Mouse (Mus musculus) limb, embryonic 12.5 days (tissue): ENCODE measurements around the gene Tmem206. TPM values are rescaled to one million over a fixed set of nuclear protein-coding genes. Genes with fewer than 3 reads are reported as not detected.

Experiments
- ATAC-seq: fragments of 200-750 bp; cut with Nextera tagmentation; 2 replicates; pipeline ENCODE4 v1.8.0; 2017; ENCODE audit warnings: low read depth, moderate TSS enrichment; ENCODE audit not compliant: insufficient number of reproducible peaks, insufficient read depth, low FRiP score, low TSS enrichment
- H3K27ac ChIP-seq: fragments of 300-500 bp; sonication (generic); 2 replicates; pipeline ENCODE4 v1.5.1; 2016; ENCODE audit warnings: mild to moderate bottlenecking, moderate library complexity
- H3K27me3 ChIP-seq: fragments of 300-500 bp; sonication (generic); 2 replicates; pipeline ENCODE4 v1.6.1; 2016; ENCODE audit warnings: mild to moderate bottlenecking, moderate library complexity
- H3K36me3 ChIP-seq: fragments of 300-500 bp; sonication (generic); 2 replicates; pipeline ENCODE4 v1.6.1; 2016; ENCODE audit warnings: mild to moderate bottlenecking, moderate library complexity
- H3K4me1 ChIP-seq: fragments of 300-500 bp; sonication (generic); replicated peaks from 2 replicates; pipeline ENCODE4 v1.6.1; 2016
- H3K4me2 ChIP-seq: fragments of 300-500 bp; sonication (generic); 2 replicates; pipeline ENCODE4 v1.6.1; 2016; ENCODE audit warnings: mild to moderate bottlenecking, moderate library complexity
- H3K4me3 ChIP-seq: fragments of 300-500 bp; sonication (generic); replicated peaks from 2 replicates; pipeline ENCODE4 v1.5.1; 2016; ENCODE audit warnings: mild to moderate bottlenecking
- H3K9ac ChIP-seq: fragments of 300-500 bp; sonication (generic); replicated peaks from 2 replicates; pipeline ENCODE4 v1.6.1; 2016; ENCODE audit warnings: mild to moderate bottlenecking, moderate library complexity
- H3K9me3 ChIP-seq: fragments of 300-500 bp; sonication (generic); 2 replicates; pipeline ENCODE4 v1.6.1; 2016; ENCODE audit warnings: mild to moderate bottlenecking, moderate library complexity
- WGBS: fragments of 180-500 bp; shearing (Covaris S2); methylation state at CpG from one replicate; pipeline ENCODE4 v1.1.7; 2016; 5-methylcytosine and 5-hydroxymethylcytosine counted together
- polyA plus RNA-seq: library from polyadenylated mRNA; unstranded; fragments of >200 nt; fragmentation: Nextera tagmentation; extraction: Ambion mirVana; gene quantifications from 2 replicates; pipeline ENCODE4 v1.2.1, GENCODE M21; 2016

The Tmem206 gene
- polyA plus RNA-seq, result 22.8 and 23.8 TPM in 2 replicates

DNA sequence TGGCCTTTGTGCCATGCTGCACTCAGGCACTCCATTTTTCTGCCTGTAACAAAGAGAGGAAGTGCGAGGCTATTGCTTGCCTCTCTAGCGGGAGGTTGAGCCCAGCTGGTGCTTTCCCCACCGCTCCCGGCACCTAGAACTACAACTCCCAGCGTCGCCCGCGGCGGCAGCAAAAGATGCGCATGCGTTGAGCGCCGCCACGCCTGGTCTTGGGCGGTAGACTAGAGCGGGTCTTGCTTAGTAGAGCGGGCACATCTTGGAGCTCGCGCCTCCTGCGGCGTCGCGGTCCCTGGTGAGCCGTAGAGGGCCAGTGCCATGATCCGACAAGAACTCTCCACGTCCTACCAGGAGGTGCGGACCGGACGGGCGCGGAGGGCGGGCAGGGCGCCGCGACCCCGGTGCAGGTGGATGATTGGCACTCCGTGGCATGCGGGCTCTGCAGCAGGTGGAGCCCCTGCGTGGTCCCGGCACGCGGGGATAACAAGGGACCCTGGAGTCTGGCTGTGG is at the start of gene Tmem206:
Tmem206 (plus strand) TSS at position 187 of the 507 bp plus-strand sequence.
- H3K27me3 ChIP-seq, result no peaks in the 10 kb centered on the region

DNA sequence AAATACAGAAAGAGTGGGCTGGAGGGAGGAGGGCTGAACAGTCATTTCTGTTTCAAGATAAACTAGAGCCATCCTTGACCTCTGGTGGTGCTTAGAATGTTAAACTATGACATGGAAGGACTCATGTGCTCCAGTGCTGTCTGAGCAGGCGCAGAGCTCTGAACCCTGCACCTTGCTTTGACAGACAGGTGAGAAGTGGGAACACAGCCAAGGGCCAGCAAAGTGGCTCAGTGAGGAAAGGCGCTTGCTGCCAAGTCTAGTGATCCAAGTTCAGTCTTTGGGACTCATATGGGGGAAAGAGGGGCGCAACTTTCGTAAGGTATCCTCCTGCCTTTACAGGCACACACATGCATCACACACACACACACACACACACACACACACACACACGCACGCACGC is 49.5 kb upstream of the Tmem206 start:
- Histone ChIP-seq H3K4me1 (no peaks in the 10 kb centered on the region), H3K4me2 (no peak overlapping the region), H3K27me3 (no peaks in the 10 kb centered on the region), H3K36me3 (no peaks in the 10 kb centered on the region), H3K9ac (no peak overlapping the region), H3K27ac (no peak overlapping the region), H3K4me3 (no peak overlapping the region), H3K9me3 (no peaks in the 10 kb centered on the region)
- WGBS, result 90% methylated on average over 5 of the region's 7 CpGs
- no peak for ATAC-seq

More for the DNA sequence above, at the start of gene Tmem206:
- H3K4me3 ChIP-seq, result peak within 1 kb of the TSS; percentile 87
- peaks cover 20% of the 10 kb centered on the region; the same call in 1 of the 2 replicates for H3K4me1 ChIP-seq
- no peaks in the 10 kb centered on the region for H3K9me3 ChIP-seq
- ATAC-seq, result peak; percentile 92
- peaks cover 12% of the 10 kb centered on the region; the same call in 1 of the 2 replicates for H3K36me3 ChIP-seq
- peak within 1 kb of the TSS; percentile 42; the same call in 1 of the 2 replicates for H3K27ac ChIP-seq
- H3K9ac ChIP-seq, result peak within 1 kb of the TSS; percentile 82
- under 1% methylated on average over 42 of the region's 42 CpGs for WGBS
- H3K4me2 ChIP-seq, result peak within 1 kb of the TSS; percentile 88

DNA sequence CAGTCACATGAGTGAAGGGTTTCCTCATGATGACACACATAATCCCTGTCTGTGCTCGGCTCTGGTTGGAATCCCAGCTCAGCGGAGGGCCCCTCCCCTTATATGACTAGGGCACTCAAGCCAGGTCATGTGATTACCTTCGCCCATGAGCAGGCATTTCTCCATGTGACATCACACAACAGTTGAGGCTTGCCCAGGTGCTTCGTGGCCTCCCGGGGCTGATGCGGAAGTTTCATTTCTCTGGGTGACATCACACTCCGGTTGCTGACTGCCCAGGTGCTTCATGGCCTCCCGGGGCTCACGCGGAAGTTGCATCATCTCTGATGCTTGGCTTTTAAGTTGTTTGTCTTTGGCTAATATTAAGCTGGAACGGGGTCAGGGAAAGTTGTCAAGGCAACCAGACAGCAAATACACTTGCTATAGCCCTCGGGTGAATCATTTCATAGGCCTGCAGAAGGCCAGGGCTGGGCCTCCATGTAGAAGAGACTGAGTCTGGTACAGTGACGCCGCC is 48.1 kb upstream of the Tmem206 start:
- WGBS, result 85% methylated on average over 14 of the region's 14 CpGs
- Histone ChIP-seq H3K27ac (no peak overlapping the region), H3K9me3 (no peaks in the 10 kb centered on the region), H3K27me3 (no peaks in the 10 kb centered on the region), H3K36me3 (no peaks in the 10 kb centered on the region), H3K4me1 (no peaks in the 10 kb centered on the region), H3K4me3 (no peak overlapping the region), H3K4me2 (no peak overlapping the region), H3K9ac (no peak overlapping the region)
- no peak for ATAC-seq

GRCm38 (mm10) chr1:191278324-191278723 is 47.4 kb upstream of the Tmem206 start:
- Histone ChIP-seq H3K36me3 (no peaks in the 10 kb centered on the region), H3K27me3 (no peaks in the 10 kb centered on the region), H3K27ac (no peak overlapping the region), H3K4me1 (no peaks in the 10 kb centered on the region), H3K4me2 (no peak overlapping the region), H3K9me3 (no peaks in the 10 kb centered on the region), H3K9ac (no peak overlapping the region), H3K4me3 (no peak overlapping the region)
- WGBS, result 86% methylated on average over 4 of the region's 4 CpGs
- no peak for ATAC-seq

DNA sequence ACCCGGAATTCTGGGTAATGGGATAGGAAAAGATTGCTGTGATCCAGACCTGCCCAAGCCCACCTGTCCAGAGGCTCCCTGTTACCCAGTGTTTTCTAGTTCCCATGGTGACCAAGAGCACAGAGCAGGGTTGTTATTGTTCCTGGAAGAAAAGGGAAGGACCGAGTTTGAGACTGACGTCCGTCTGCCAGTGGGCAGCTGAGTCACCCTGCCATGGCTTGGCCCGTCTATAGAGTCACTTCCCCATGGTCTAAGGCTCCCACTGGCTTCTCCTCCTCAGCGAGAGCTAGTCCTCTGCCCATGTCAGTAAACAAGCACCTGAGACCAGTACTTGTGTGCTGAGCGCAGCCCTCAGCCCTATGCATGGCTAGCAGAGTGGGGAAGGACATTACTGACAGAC is 44.5 kb upstream of the Tmem206 start:
- no peak overlapping the region for H3K4me2 ChIP-seq
- H3K9me3 ChIP-seq, result 0 out of 2 replicates have a peak, but pooled peaks cover 2% of the 10 kb centered on the region
- no peaks in the 10 kb centered on the region for H3K4me1 ChIP-seq
- 73% methylated on average over 7 of the region's 7 CpGs for WGBS
- ATAC-seq, result no peak
- no peak overlapping the region for H3K9ac ChIP-seq
- H3K27ac ChIP-seq, result no peak overlapping the region
- H3K4me3 ChIP-seq, result no peak overlapping the region
- H3K36me3 ChIP-seq, result no peaks in the 10 kb centered on the region
- H3K27me3 ChIP-seq, result no peaks in the 10 kb centered on the region

DNA sequence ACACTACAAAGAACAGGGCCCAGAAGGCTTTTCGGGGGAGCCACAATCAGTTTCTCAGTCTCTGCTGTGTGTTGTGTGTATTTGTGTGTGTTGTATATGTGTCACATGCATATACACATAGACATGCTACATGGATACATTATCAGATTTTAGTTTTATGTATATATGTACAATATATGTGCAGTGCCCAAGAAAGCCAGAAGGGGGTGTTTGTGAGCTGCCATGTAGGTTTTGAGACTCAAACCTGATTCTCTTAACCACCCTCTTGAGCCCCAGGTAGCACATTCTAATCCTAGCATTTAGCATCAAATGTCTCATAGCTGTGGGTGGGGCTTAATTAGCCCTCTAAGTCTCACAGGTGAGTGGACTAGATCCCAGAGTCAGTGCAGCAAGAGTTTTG is 43.4 kb upstream of the Tmem206 start:
- no peak for ATAC-seq
- Histone ChIP-seq H3K4me3 (no peak overlapping the region), H3K9ac (no peak overlapping the region), H3K27me3 (no peaks in the 10 kb centered on the region), H3K4me2 (no peak overlapping the region), H3K36me3 (no peaks in the 10 kb centered on the region), H3K4me1 (no peaks in the 10 kb centered on the region), H3K27ac (no peak overlapping the region), H3K9me3 (0 out of 2 replicates have a peak, but pooled peaks cover 2% of the 10 kb centered on the region)
- WGBS, result 90% methylated on average over 1 of the region's 1 CpGs

- 0 out of 2 replicates have a peak, but pooled peaks cover 2% of the 10 kb centered on the region for H3K9me3 ChIP-seq
- WGBS, result 88% methylated on average over 13 of the region's 13 CpGs
- H3K4me3 ChIP-seq, result no peak overlapping the region
- H3K27me3 ChIP-seq, result no peaks in the 10 kb centered on the region
- H3K4me2 ChIP-seq, result no peak overlapping the region
- no peak overlapping the region for H3K9ac ChIP-seq
- no peak overlapping the region for H3K27ac ChIP-seq
- H3K36me3 ChIP-seq, result no peaks in the 10 kb centered on the region
- ATAC-seq, result no peak; the same call in 1 of the 2 replicates
- no peaks in the 10 kb centered on the region for H3K4me1 ChIP-seq
Measured at GRCm38 (mm10) chr1:191283110-191284040, 42.3 kb upstream of the Tmem206 start.

- no peak overlapping the region for H3K9ac ChIP-seq
- no peaks in the 10 kb centered on the region for H3K36me3 ChIP-seq
- H3K4me2 ChIP-seq, result no peak overlapping the region
- H3K9me3 ChIP-seq, result 0 out of 2 replicates have a peak, but pooled peaks cover 2% of the 10 kb centered on the region
- no peak overlapping the region for H3K4me3 ChIP-seq
- H3K27me3 ChIP-seq, result no peaks in the 10 kb centered on the region
- no peak overlapping the region for H3K27ac ChIP-seq
- WGBS, result 92% methylated on average over 8 of the region's 8 CpGs
- no peak for ATAC-seq
- H3K4me1 ChIP-seq, result no peaks in the 10 kb centered on the region
Measured at GRCm38 (mm10) chr1:191284502-191284901, 41.2 kb upstream of the Tmem206 start.

DNA sequence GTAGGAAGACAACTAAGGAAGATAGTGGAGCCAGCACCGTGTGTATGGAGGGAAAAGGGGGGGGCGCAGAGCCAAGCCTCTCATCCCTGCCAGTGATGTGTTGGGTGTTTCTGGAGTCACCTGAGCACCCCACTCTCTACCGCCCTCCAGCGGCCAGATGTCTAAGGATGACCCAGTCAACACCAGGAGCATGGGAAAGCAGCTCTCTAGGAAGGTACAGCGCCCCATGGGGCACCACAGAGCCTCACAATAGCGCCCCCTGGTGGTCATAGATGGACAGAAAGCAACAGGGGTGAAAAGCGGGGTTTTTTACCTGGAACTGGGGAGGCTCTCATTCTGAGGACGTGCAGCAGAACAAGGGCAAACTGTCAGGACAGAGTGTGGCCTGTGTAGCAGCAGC is 37.0 kb upstream of the Tmem206 start:
- no peak overlapping the region for H3K27ac ChIP-seq
- H3K4me2 ChIP-seq, result no peak overlapping the region
- 34% methylated on average over 8 of the region's 8 CpGs for WGBS
- no peaks in the 10 kb centered on the region for H3K36me3 ChIP-seq
- no peak overlapping the region for H3K4me3 ChIP-seq
- 0 out of 2 replicates have a peak, but pooled peaks cover 2% of the 10 kb centered on the region for H3K9me3 ChIP-seq
- H3K4me1 ChIP-seq, result no peaks in the 10 kb centered on the region
- ATAC-seq, result no peak
- no peak overlapping the region for H3K9ac ChIP-seq
- H3K27me3 ChIP-seq, result no peaks in the 10 kb centered on the region

DNA sequence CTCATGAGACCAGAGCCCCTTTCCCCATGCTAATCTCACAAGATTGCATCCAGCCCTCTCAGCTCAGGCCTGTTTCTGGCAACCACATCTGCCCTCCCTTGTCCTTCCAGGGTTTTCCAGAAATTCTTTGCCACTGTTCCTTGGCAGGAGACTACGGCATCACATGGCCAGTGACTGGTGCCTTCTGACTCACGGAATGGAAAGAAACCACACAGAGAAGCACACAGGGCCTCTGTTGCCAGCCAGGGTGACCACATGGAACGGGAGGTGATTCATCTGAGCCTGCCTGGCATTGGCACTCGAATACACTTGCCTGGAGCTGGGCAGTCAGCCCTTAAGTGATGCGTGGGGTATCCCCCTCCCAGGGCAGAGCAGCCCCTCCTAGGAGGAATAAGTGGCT is 33.4 kb upstream of the Tmem206 start:
- no peak overlapping the region for H3K4me2 ChIP-seq
- H3K9me3 ChIP-seq, result no peaks in the 10 kb centered on the region
- H3K27ac ChIP-seq, result 0 out of 2 replicates have a peak overlapping the region, but pooled peaks have one; percentile 12
- no peaks in the 10 kb centered on the region for H3K27me3 ChIP-seq
- no peak overlapping the region for H3K4me3 ChIP-seq
- no peaks in the 10 kb centered on the region for H3K36me3 ChIP-seq
- no peak overlapping the region for H3K9ac ChIP-seq
- no peak for ATAC-seq
- WGBS, result 70% methylated on average over 5 of the region's 5 CpGs
- no peaks in the 10 kb centered on the region for H3K4me1 ChIP-seq

DNA sequence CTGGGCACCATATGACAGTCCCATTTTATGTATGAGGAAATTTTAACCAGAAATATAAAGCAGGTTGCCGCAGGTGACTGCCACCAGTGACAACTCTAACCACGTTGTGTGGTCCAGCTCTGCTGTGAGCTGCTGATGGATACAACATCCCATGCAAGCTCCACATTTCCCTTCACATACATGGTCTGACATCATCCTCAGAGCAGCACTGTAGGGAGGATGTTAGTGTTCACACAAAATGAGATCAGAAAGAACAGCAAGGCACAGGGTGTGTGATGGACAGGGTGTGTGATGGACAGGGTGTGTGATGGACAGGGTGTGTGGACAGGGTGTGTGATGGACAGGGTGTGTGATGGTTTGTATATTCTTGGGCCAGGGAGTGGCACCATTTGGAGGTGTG is 32.7 kb upstream of the Tmem206 start:
- Histone ChIP-seq H3K9ac (no peak overlapping the region), H3K36me3 (no peaks in the 10 kb centered on the region), H3K27ac (no peak overlapping the region), H3K4me1 (no peaks in the 10 kb centered on the region), H3K4me2 (no peak overlapping the region), H3K27me3 (no peaks in the 10 kb centered on the region), H3K4me3 (no peak overlapping the region), H3K9me3 (no peaks in the 10 kb centered on the region)
- ATAC-seq, result no peak
- WGBS, result 90% methylated on average over 2 of the region's 2 CpGs
